In the genomic region with DNA sequence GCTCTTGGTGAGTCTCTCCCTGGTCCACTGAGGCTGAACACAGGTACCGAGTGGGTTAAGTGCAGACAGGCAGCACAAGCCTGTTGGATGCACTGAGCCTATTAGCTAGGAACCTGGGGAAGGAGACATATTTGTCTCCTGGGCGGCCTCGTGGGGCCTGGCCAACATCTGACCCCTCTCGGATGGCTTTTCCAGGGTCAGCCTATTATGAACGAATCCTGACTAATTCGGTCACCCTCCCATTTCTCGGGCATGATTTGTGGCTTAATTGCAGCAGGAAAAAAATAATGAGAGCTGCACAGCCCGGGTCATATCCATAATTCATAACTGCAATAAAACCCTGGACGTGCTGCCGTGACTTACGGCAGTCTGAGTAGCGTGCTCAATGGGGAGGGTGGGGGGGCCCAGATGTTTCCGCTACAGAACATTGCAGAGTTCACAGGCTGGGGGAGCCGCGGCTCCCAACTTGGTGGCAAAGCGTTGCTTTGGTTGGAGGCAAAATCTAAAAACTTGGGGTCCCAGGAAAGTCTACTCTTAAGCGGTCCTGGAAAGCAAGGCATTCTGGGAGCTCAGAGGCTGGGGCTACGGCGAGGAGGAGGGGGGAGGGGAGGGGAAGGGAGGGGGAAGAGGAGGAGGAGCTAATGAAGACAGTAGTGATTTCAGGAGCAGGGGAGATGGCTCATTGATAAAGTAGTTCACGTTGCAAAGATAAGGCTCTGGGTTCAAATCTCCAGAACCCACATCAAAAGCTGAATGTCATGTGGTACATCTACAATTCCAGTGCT, we compare ENCODE assay signal across 10 mouse cellular contexts. TPM values are rescaled to one million over a fixed set of nuclear protein-coding genes. Genes with fewer than 3 reads are reported as not detected.
DNase-seq lines count a peak whose midpoint lies in the region; ATAC-seq lines count a peak whose summit lies in the region.
"Had no signal": no experiment of that assay in that cellular context is flagged by ENCODE, and none has a peak within 500 bp of the region (broad histone marks: within the 10 kb centered on the region; RNA-seq: fewer than 3 reads in every experiment).

No protein-coding gene starts in this region.

- no peaks in the 10 kb centered on the region for H3K36me3 ChIP-seq in neural tube, embryonic 12.5 days
- H3K36me3 ChIP-seq in embryonic facial prominence, embryonic 10.5 days (replicated peaks), result no peaks in the 10 kb centered on the region

- no peak overlapping the region for H3K4me3 ChIP-seq in neural tube, embryonic 12.5 days
- H3K4me3 ChIP-seq in embryonic facial prominence, embryonic 10.5 days, result no peak overlapping the region

- no peak overlapping the region; the same call in 1 of the 2 replicates for H3K27ac ChIP-seq in neural tube, embryonic 12.5 days
- no peak overlapping the region for H3K27ac ChIP-seq in embryonic facial prominence, embryonic 10.5 days (replicated peaks)

- H3K27me3 ChIP-seq in neural tube, embryonic 12.5 days (replicated peaks), result no peaks in the 10 kb centered on the region
- peaks cover 9% of the 10 kb centered on the region for H3K27me3 ChIP-seq in embryonic facial prominence, embryonic 10.5 days (replicated peaks; ENCODE audit: low read depth, poor library complexity, severe bottlenecking)

- no peaks in the 10 kb centered on the region for H3K9me3 ChIP-seq in neural tube, embryonic 12.5 days
- no peaks in the 10 kb centered on the region; the same call in 1 of the 2 replicates for H3K9me3 ChIP-seq in embryonic facial prominence, embryonic 10.5 days

- ATAC-seq in neural tube, embryonic 12.5 days (ENCODE audit: low FRiP score, low read depth), result peak; percentile 69

- peak overlapping the region; percentile 30 for H3K4me2 ChIP-seq in neural tube, embryonic 12.5 days (replicated peaks)
- H3K4me2 ChIP-seq: heart, embryonic 11.5 days had no signal

- 61% methylated on average over 20 of the region's 20 CpGs for WGBS in neural tube, embryonic 12.5 days
- 81% methylated on average over 20 of the region's 20 CpGs for WGBS in embryonic facial prominence, embryonic 10.5 days

- DNase-seq in embryo, embryonic 11 days, result peak; percentile 43
- no peak for DNase-seq in embryo, embryonic 10 days (ENCODE audit: low spot score)
- DNase-seq in embryo, embryonic 11.5 days (ENCODE audit: low read depth, low spot score), result peak; percentile 34
- DNase-seq in kidney, postnatal 10 days, result peak; percentile 43
- no peak for DNase-seq in cerebellum, adult 9-10 months
- no peak for DNase-seq in spleen, adult 18-20 months
- DNase-seq in embryonic facial prominence, embryonic 10.5 days (ENCODE audit: low spot score), result no peak

- H3K9ac ChIP-seq in neural tube, embryonic 12.5 days, result no peak overlapping the region

- H3K4me1 ChIP-seq in neural tube, embryonic 12.5 days, result no peaks in the 10 kb centered on the region; the same call in 1 of the 2 replicates
- H3K4me1 ChIP-seq in embryonic facial prominence, embryonic 10.5 days, result peaks cover 19% of the 10 kb centered on the region

RNA-seq across cellular contexts. Expression of a gene that starts 27.6 kb away (rescaled TPM):
- polyA plus RNA-seq in neural tube, embryonic 12.5 days (2016; fragmentation: Nextera tagmentation; extraction: Ambion mirVana), result 0.09 and 0.15 TPM in 2 replicates
- not detected in 2 replicates for polyA plus RNA-seq in embryonic facial prominence, embryonic 10.5 days (2016; fragmentation: Nextera tagmentation; extraction: Ambion mirVana)
- polyA plus RNA-seq: C2C12; heart, embryonic 11.5 days had no signal

RNA-seq across cellular contexts. Expression of a gene that starts 39.0 kb away (rescaled TPM):
- polyA plus RNA-seq in neural tube, embryonic 12.5 days (2016; fragmentation: Nextera tagmentation; extraction: Ambion mirVana), result 0.20 and 0.32 TPM in 2 replicates
- polyA plus RNA-seq in embryonic facial prominence, embryonic 10.5 days (2016; fragmentation: Nextera tagmentation; extraction: Ambion mirVana), result 11.8 and 20.4 TPM in 2 replicates
- polyA plus RNA-seq: C2C12 had no signal

Comparison
In these comparisons a context has a peak if more than half of its experiments do, and no peak if none do; other contexts are left out.
1. DNase-seq: peak in embryo, embryonic 11 days (single experiment), embryo, embryonic 11.5 days (single experiment) and kidney, postnatal 10 days (single experiment); none in embryo, embryonic 10 days (single experiment), cerebellum, adult 9-10 months (single experiment), spleen, adult 18-20 months (0 of 2) and embryonic facial prominence, embryonic 10.5 days (single experiment).